Mouse (Mus musculus) liver, embryonic 16.5 days (tissue): ENCODE results near the gene Cpt1c. TPM values are rescaled to one million over a fixed set of nuclear protein-coding genes. Genes with fewer than 3 reads are reported as not detected.

Experiments
- ATAC-seq: fragments of 200-750 bp; cut with Nextera tagmentation; 2 replicates; pipeline ENCODE4 v1.8.0; 2017; ENCODE audit warnings: low read depth, mild to moderate bottlenecking, moderate number of reproducible peaks, moderate library complexity
- H3K27ac ChIP-seq: fragments of 300-500 bp; sonication (generic); 2 replicates; pipeline ENCODE4 v1.5.1; 2014; ENCODE audit warnings: mild to moderate bottlenecking, low read length
- H3K27me3 ChIP-seq: fragments of 300-500 bp; sonication (generic); 2 replicates; pipeline ENCODE4 v1.6.1; 2014; ENCODE audit warnings: low read depth, low read length, mixed read lengths; ENCODE audit not compliant: control insufficient read depth, insufficient read depth
- H3K36me3 ChIP-seq: fragments of 300-500 bp; sonication (generic); 2 replicates; pipeline ENCODE4 v1.6.1; 2014; ENCODE audit warnings: mild to moderate bottlenecking; ENCODE audit not compliant: control insufficient read depth, insufficient read depth
- H3K4me1 ChIP-seq: fragments of 300-500 bp; sonication (generic); 2 replicates; pipeline ENCODE4 v1.6.1; 2014; ENCODE audit warnings: low read depth, low read length, mixed read lengths; ENCODE audit not compliant: control insufficient read depth
- H3K4me2 ChIP-seq: fragments of 300-500 bp; sonication (generic); 2 replicates; pipeline ENCODE4 v1.6.1; 2014; ENCODE audit warnings: low read depth, low read length, mixed read lengths
- H3K4me3 ChIP-seq: fragments of 300-500 bp; sonication (generic); 2 replicates; pipeline ENCODE4 v1.5.1; 2014; ENCODE audit warnings: low read depth, mild to moderate bottlenecking, low read length
- H3K9ac ChIP-seq: fragments of 300-500 bp; sonication (generic); 2 replicates; pipeline ENCODE4 v1.6.1; 2014; ENCODE audit warnings: low read depth, low read length
- H3K9me3 ChIP-seq: fragments of 300-500 bp; sonication (generic); replicated peaks from 2 replicates; pipeline ENCODE4 v1.6.1; 2016; ENCODE audit warnings: low read length; ENCODE audit not compliant: control insufficient read depth
- WGBS: fragments of 180-500 bp; shearing (Covaris S2); extraction: QIAGEN DNeasy Blood & Tissue Kit; methylation state at CpG from one replicate; pipeline ENCODE4 v1.1.7; 2014; ENCODE audit not compliant: insufficient replicate concordance; 5-methylcytosine and 5-hydroxymethylcytosine counted together
- polyA plus RNA-seq: library from polyadenylated mRNA; unstranded; fragments of >200 nt; fragmentation: Nextera tagmentation; extraction: Ambion mirVana; gene quantifications from 2 replicates; pipeline ENCODE4 v1.2.1, GENCODE M21; 2015

The Cpt1c gene
- polyA plus RNA-seq, 1 experiment from 2014 or later: 1.8 TPM

- H3K27me3 ChIP-seq: peaks cover 27% of the 10 kb centered on the region
- H3K4me1 ChIP-seq: peaks cover 18% of the 10 kb centered on the region
- no peak overlapping the region for H3K4me3 ChIP-seq
- H3K36me3 ChIP-seq: no peaks in the 10 kb centered on the region
- no peaks in the 10 kb centered on the region for H3K9me3 ChIP-seq
- no peak overlapping the region for H3K9ac ChIP-seq
- WGBS: 65% methylated on average over 14 of the region's 14 CpGs
- no peak overlapping the region for H3K4me2 ChIP-seq
- H3K27ac ChIP-seq: no peak overlapping the region
- no peak for ATAC-seq
These were observed 21.1 kb downstream of the Cpt1c start for GRCm38 (mm10) chr7:44953561-44953960.

- no peaks in the 10 kb centered on the region for H3K9me3 ChIP-seq
- H3K9ac ChIP-seq: peak overlapping the region; percentile 70
- peak overlapping the region; percentile 75 for H3K27ac ChIP-seq
- peaks cover 31% of the 10 kb centered on the region for H3K27me3 ChIP-seq
- peak; percentile 88 for ATAC-seq
- WGBS: 6% methylated on average over 24 of the region's 24 CpGs
- no peaks in the 10 kb centered on the region for H3K36me3 ChIP-seq
- peak overlapping the region; percentile 70 for H3K4me3 ChIP-seq
- H3K4me2 ChIP-seq: peak overlapping the region; percentile 96
- peaks cover 18% of the 10 kb centered on the region for H3K4me1 ChIP-seq
These were observed 21.9 kb downstream of the Cpt1c start for GRCm38 (mm10) chr7:44952611-44953306.

GRCm38 (mm10) chr7:44951960-44952359 is 22.7 kb downstream of the Cpt1c start:
- H3K9me3 ChIP-seq: no peaks in the 10 kb centered on the region
- no peaks in the 10 kb centered on the region for H3K36me3 ChIP-seq
- peaks cover 31% of the 10 kb centered on the region for H3K27me3 ChIP-seq
- H3K4me3 ChIP-seq: peak overlapping the region; percentile 70
- H3K4me2 ChIP-seq: peak overlapping the region; percentile 96
- peak overlapping the region; percentile 70 for H3K9ac ChIP-seq
- WGBS: 1% methylated on average over 10 of the region's 10 CpGs
- H3K27ac ChIP-seq: peak overlapping the region; percentile 75
- ATAC-seq: peak; percentile 81
- peaks cover 18% of the 10 kb centered on the region for H3K4me1 ChIP-seq

GRCm38 (mm10) chr7:44949922-44950321 is 24.7 kb downstream of the Cpt1c start:
- H3K9me3 ChIP-seq: no peaks in the 10 kb centered on the region
- no peak overlapping the region for H3K4me2 ChIP-seq
- no peak overlapping the region for H3K4me3 ChIP-seq
- H3K9ac ChIP-seq: no peak overlapping the region
- WGBS: 43% methylated on average over 6 of the region's 6 CpGs
- H3K4me1 ChIP-seq: peaks cover 18% of the 10 kb centered on the region
- ATAC-seq: no peak
- H3K36me3 ChIP-seq: no peaks in the 10 kb centered on the region
- H3K27ac ChIP-seq: no peak overlapping the region
- peaks cover 31% of the 10 kb centered on the region for H3K27me3 ChIP-seq

- 76% methylated on average over 7 of the region's 7 CpGs for WGBS
- Histone ChIP-seq H3K36me3 (no peaks in the 10 kb centered on the region), H3K4me3 (no peak within 1 kb of the TSS), H3K9ac (no peak within 1 kb of the TSS), H3K27me3 (no peaks in the 10 kb centered on the region), H3K4me1 (no peaks in the 10 kb centered on the region), H3K9me3 (no peaks in the 10 kb centered on the region), H3K4me2 (no peak within 1 kb of the TSS), H3K27ac (no peak within 1 kb of the TSS)
- no peak for ATAC-seq
These were observed 31.7 kb downstream of the Cpt1c start, which contains the start of gene Tsks for GRCm38 (mm10) chr7:44942904-44943303. Gene Tsks, plus strand, starts transcription at chr7:44943204.

- Histone ChIP-seq H3K4me3 (no peak overlapping the region), H3K27me3 (no peaks in the 10 kb centered on the region), H3K27ac (no peak overlapping the region), H3K4me1 (no peaks in the 10 kb centered on the region), H3K4me2 (no peak overlapping the region), H3K9me3 (no peaks in the 10 kb centered on the region), H3K9ac (no peak overlapping the region), H3K36me3 (no peaks in the 10 kb centered on the region)
- WGBS: 65% methylated on average over 4 of the region's 4 CpGs
- no peak for ATAC-seq
These were observed 36.0 kb downstream of the Cpt1c start for GRCm38 (mm10) chr7:44938680-44939079.

GRCm38 (mm10) chr7:44929204-44930151 is 45.2 kb downstream of the Cpt1c start, which contains the start of gene Ap2a1:
Gene Ap2a1, minus strand, starts transcription at chr7:44929496.
- H3K4me1 ChIP-seq: peaks cover 32% of the 10 kb centered on the region
- peaks cover 6% of the 10 kb centered on the region for H3K36me3 ChIP-seq
- peak within 1 kb of the TSS; percentile 91 for H3K9ac ChIP-seq
- under 1% methylated on average over 83 of the region's 84 CpGs for WGBS
- peak within 1 kb of the TSS; percentile 91 for H3K27ac ChIP-seq
- H3K4me2 ChIP-seq: peak within 1 kb of the TSS; percentile 89
- ATAC-seq: peak; percentile 94
- peak within 1 kb of the TSS; percentile 84 for H3K4me3 ChIP-seq
- H3K27me3 ChIP-seq: no peaks in the 10 kb centered on the region
- no peaks in the 10 kb centered on the region for H3K9me3 ChIP-seq

- Histone ChIP-seq H3K36me3 (peaks cover 11% of the 10 kb centered on the region), H3K9me3 (no peaks in the 10 kb centered on the region), H3K27ac (peak overlapping the region; percentile 91), H3K4me3 (peak overlapping the region; percentile 84), H3K9ac (peak overlapping the region; percentile 91), H3K4me2 (peak overlapping the region; percentile 74), H3K27me3 (no peaks in the 10 kb centered on the region), H3K4me1 (peaks cover 32% of the 10 kb centered on the region)
- ATAC-seq: 0 out of 2 replicates have a peak, but pooled peaks have one; percentile 1
- WGBS: 0% methylated on average over 1 of the region's 1 CpGs
These were observed 46.1 kb downstream of the Cpt1c start for GRCm38 (mm10) chr7:44928570-44928969.
